Mouse (Mus musculus) spleen, adult 2 months (tissue): ENCODE measurements around the gene Arhgef10l.

Experiments used
- CTCF ChIP-seq: fragments of 200-500 bp; IDR thresholded peaks from 2 replicates; pipeline ENCODE4 v1.5.1; 2011; ENCODE audit warnings: mild to moderate bottlenecking, inconsistent platforms; ENCODE audit not compliant: insufficient read depth, insufficient read length, insufficient replicate concordance; ENCODE audit errors: extremely low read depth
- POLR2A ChIP-seq: fragments of 200-500 bp; IDR thresholded peaks from 2 replicates; pipeline ENCODE4 v1.6.1; 2011; ENCODE audit warnings: low read depth, low read length, inconsistent platforms

GRCm38 (mm10) chr4:140694551-140695060 is 28.8 kb upstream of the Arhgef10l start:
- TF ChIP-seq CTCF: no peak
- no peak for TF ChIP-seq POLR2A
